In genomic region chr7:30217277-30217676, GRCm38 (mm10) we compare ENCODE assay signal across 13 mouse cellular contexts. TPM values are rescaled to one million over a fixed set of nuclear protein-coding genes. Genes with fewer than 3 reads are reported as not detected.
DNase-seq lines count a peak whose midpoint lies in the region; ATAC-seq lines count a peak whose summit lies in the region.
"Had no signal": no experiment of that assay in that cellular context is flagged by ENCODE, and none has a peak within 500 bp of the region (broad histone marks: within the 10 kb centered on the region; RNA-seq: fewer than 3 reads in every experiment).

No protein-coding gene starts in this region.

- H3K9ac ChIP-seq in embryonic facial prominence, embryonic 11.5 days (replicated peaks; ENCODE audit: low read length) = no peak overlapping the region
- no peak overlapping the region for H3K9ac ChIP-seq in midbrain, embryonic 11.5 days (ENCODE audit: low read length)
- H3K9ac ChIP-seq in intestine, embryonic 16.5 days (ENCODE audit: low read depth, low read length) = no peak overlapping the region
- H3K9ac ChIP-seq in neural tube, embryonic 12.5 days = no peak overlapping the region
- H3K9ac ChIP-seq: embryonic facial prominence, embryonic 15.5 days; kidney, embryonic 15.5 days had no signal

- WGBS in embryonic facial prominence, embryonic 11.5 days = 74% methylated on average over 2 of the region's 2 CpGs
- 81% methylated on average over 2 of the region's 2 CpGs for WGBS in embryonic facial prominence, embryonic 10.5 days
- 78% methylated on average over 2 of the region's 2 CpGs for WGBS in midbrain, embryonic 11.5 days
- WGBS in midbrain, embryonic 10.5 days = 75% methylated on average over 2 of the region's 2 CpGs
- WGBS in intestine, embryonic 16.5 days = 72% methylated on average over 2 of the region's 2 CpGs
- WGBS in neural tube, embryonic 12.5 days = 77% methylated on average over 2 of the region's 2 CpGs

- ATAC-seq in embryonic facial prominence, embryonic 11.5 days (replicated peaks; ENCODE audit: insufficient number of reproducible peaks, low FRiP score, low TSS enrichment, low read depth) = 0 out of 2 replicates have a peak, but pooled peaks have one; percentile 55
- ATAC-seq in midbrain, embryonic 11.5 days (ENCODE audit: low FRiP score) = peak; percentile 52
- ATAC-seq in intestine, embryonic 16.5 days = peak; percentile 8; the same call in 1 of the 2 replicates
- peak; percentile 45; the same call in 1 of the 2 replicates for ATAC-seq in neural tube, embryonic 12.5 days (ENCODE audit: low FRiP score, low read depth)

- no peaks in the 10 kb centered on the region for H3K27me3 ChIP-seq in embryonic facial prominence, embryonic 11.5 days (ENCODE audit: control insufficient read depth, insufficient read depth, low read length)
- H3K27me3 ChIP-seq in embryonic facial prominence, embryonic 10.5 days (replicated peaks; ENCODE audit: low read depth, poor library complexity, severe bottlenecking) = no peaks in the 10 kb centered on the region
- no peaks in the 10 kb centered on the region for H3K27me3 ChIP-seq in midbrain, embryonic 11.5 days (ENCODE audit: control insufficient read depth, insufficient read depth, low read length)
- no peaks in the 10 kb centered on the region for H3K27me3 ChIP-seq in midbrain, embryonic 10.5 days (ENCODE audit: low read depth, poor library complexity, severe bottlenecking)
- H3K27me3 ChIP-seq in intestine, embryonic 16.5 days (replicated peaks; ENCODE audit: control insufficient read depth, insufficient read depth, low read length) = no peaks in the 10 kb centered on the region
- no peaks in the 10 kb centered on the region for H3K27me3 ChIP-seq in neural tube, embryonic 12.5 days (replicated peaks)
- H3K27me3 ChIP-seq: embryonic facial prominence, embryonic 15.5 days; kidney, embryonic 15.5 days had no signal

- H3K9me3 ChIP-seq in embryonic facial prominence, embryonic 11.5 days (replicated peaks; ENCODE audit: control insufficient read depth, low read length) = no peaks in the 10 kb centered on the region
- H3K9me3 ChIP-seq in embryonic facial prominence, embryonic 10.5 days = 0 out of 2 replicates have a peak, but pooled peaks cover 4% of the 10 kb centered on the region
- no peaks in the 10 kb centered on the region for H3K9me3 ChIP-seq in midbrain, embryonic 11.5 days (ENCODE audit: control insufficient read depth, low read length)
- H3K9me3 ChIP-seq in midbrain, embryonic 10.5 days (replicated peaks) = 0 out of 2 replicates have a peak, but pooled peaks cover 3% of the 10 kb centered on the region
- no peaks in the 10 kb centered on the region for H3K9me3 ChIP-seq in intestine, embryonic 16.5 days (ENCODE audit: control insufficient read depth, low read length)
- H3K9me3 ChIP-seq in neural tube, embryonic 12.5 days = no peaks in the 10 kb centered on the region
- H3K9me3 ChIP-seq: embryonic facial prominence, embryonic 15.5 days; kidney, embryonic 15.5 days had no signal

- no peak overlapping the region for H3K4me3 ChIP-seq in embryonic facial prominence, embryonic 11.5 days (ENCODE audit: low read depth, low read length)
- H3K4me3 ChIP-seq in embryonic facial prominence, embryonic 10.5 days = no peak overlapping the region
- H3K4me3 ChIP-seq in midbrain, embryonic 11.5 days (ENCODE audit: low read depth, low read length) = no peak overlapping the region
- H3K4me3 ChIP-seq in midbrain, embryonic 10.5 days = no peak overlapping the region
- no peak overlapping the region for H3K4me3 ChIP-seq in intestine, embryonic 16.5 days (ENCODE audit: low read length)
- H3K4me3 ChIP-seq in neural tube, embryonic 12.5 days = no peak overlapping the region

- H3K4me2 ChIP-seq in embryonic facial prominence, embryonic 11.5 days (ENCODE audit: low read depth, low read length) = no peak overlapping the region
- no peak overlapping the region for H3K4me2 ChIP-seq in midbrain, embryonic 11.5 days
- no peak overlapping the region for H3K4me2 ChIP-seq in intestine, embryonic 16.5 days (ENCODE audit: low read depth, low read length)
- no peak overlapping the region for H3K4me2 ChIP-seq in neural tube, embryonic 12.5 days (replicated peaks)

- DNase-seq in embryonic facial prominence, embryonic 11.5 days (ENCODE audit: low spot score) = no peak
- no peak for DNase-seq in embryonic facial prominence, embryonic 10.5 days (ENCODE audit: low spot score)
- DNase-seq in midbrain, embryonic 11.5 days (ENCODE audit: low spot score, missing footprints) = no peak
- no peak for DNase-seq in midbrain, embryonic 10.5 days (ENCODE audit: low spot score)
- DNase-seq in liver = no peak
- DNase-seq in cerebellum, adult 18-20 months = no peak

- H3K36me3 ChIP-seq in embryonic facial prominence, embryonic 11.5 days (replicated peaks; ENCODE audit: control insufficient read depth, insufficient read depth, low read depth, low read length) = no peaks in the 10 kb centered on the region
- peaks cover 6% of the 10 kb centered on the region for H3K36me3 ChIP-seq in embryonic facial prominence, embryonic 10.5 days (replicated peaks)
- no peaks in the 10 kb centered on the region for H3K36me3 ChIP-seq in midbrain, embryonic 11.5 days (ENCODE audit: control insufficient read depth, insufficient read depth, low read length)
- peaks cover 3% of the 10 kb centered on the region for H3K36me3 ChIP-seq in midbrain, embryonic 10.5 days
- H3K36me3 ChIP-seq in intestine, embryonic 16.5 days (ENCODE audit: control insufficient read depth, insufficient read depth, low read length) = no peaks in the 10 kb centered on the region
- peaks cover 3% of the 10 kb centered on the region; the same call in 1 of the 2 replicates for H3K36me3 ChIP-seq in neural tube, embryonic 12.5 days
- H3K36me3 ChIP-seq: embryonic facial prominence, embryonic 15.5 days; kidney, embryonic 15.5 days had no signal

- no peak overlapping the region for H3K27ac ChIP-seq in embryonic facial prominence, embryonic 11.5 days (replicated peaks; ENCODE audit: low read depth, low read length)
- no peak overlapping the region for H3K27ac ChIP-seq in embryonic facial prominence, embryonic 10.5 days (replicated peaks)
- no peak overlapping the region for H3K27ac ChIP-seq in midbrain, embryonic 11.5 days (ENCODE audit: low read depth, low read length)
- H3K27ac ChIP-seq in midbrain, embryonic 10.5 days (replicated peaks) = no peak overlapping the region
- H3K27ac ChIP-seq in intestine, embryonic 16.5 days (ENCODE audit: low read length) = no peak overlapping the region
- no peak overlapping the region for H3K27ac ChIP-seq in neural tube, embryonic 12.5 days
- H3K27ac ChIP-seq: embryonic facial prominence, embryonic 15.5 days; kidney, embryonic 15.5 days had no signal

- H3K4me1 ChIP-seq in embryonic facial prominence, embryonic 11.5 days (ENCODE audit: control insufficient read depth, insufficient read depth, low read length) = 0 out of 2 replicates have a peak, but pooled peaks cover 2% of the 10 kb centered on the region
- peaks cover 17% of the 10 kb centered on the region for H3K4me1 ChIP-seq in embryonic facial prominence, embryonic 10.5 days
- H3K4me1 ChIP-seq in midbrain, embryonic 11.5 days (ENCODE audit: control insufficient read depth, insufficient read depth, low read length) = peaks cover 7% of the 10 kb centered on the region; the same call in 1 of the 2 replicates
- H3K4me1 ChIP-seq in midbrain, embryonic 10.5 days = peaks cover 24% of the 10 kb centered on the region
- peaks cover 11% of the 10 kb centered on the region for H3K4me1 ChIP-seq in intestine, embryonic 16.5 days (ENCODE audit: control insufficient read depth, insufficient read depth, low read length)
- peaks cover 6% of the 10 kb centered on the region; the same call in 1 of the 2 replicates for H3K4me1 ChIP-seq in neural tube, embryonic 12.5 days

RNA-seq across cellular contexts. Expression of gene Polr2i, which starts 14.5 kb away (rescaled TPM):
- polyA plus RNA-seq in embryonic facial prominence, embryonic 11.5 days (2014; fragmentation: Nextera tagmentation; extraction: Ambion mirVana) = 166 and 177 TPM in 2 replicates
- 174 and 177 TPM in 2 replicates for polyA plus RNA-seq in embryonic facial prominence, embryonic 10.5 days (2016; fragmentation: Nextera tagmentation; extraction: Ambion mirVana)
- 149 and 163 TPM in 2 replicates for polyA plus RNA-seq in midbrain, embryonic 11.5 days (2014; fragmentation: Nextera tagmentation; extraction: Ambion mirVana)
- polyA plus RNA-seq in midbrain, embryonic 10.5 days (2016; fragmentation: Nextera tagmentation; extraction: Ambion mirVana) = 155 and 162 TPM in 2 replicates
- 99.2 and 103 TPM in 2 replicates for polyA plus RNA-seq in intestine, embryonic 16.5 days (2015; fragmentation: Nextera tagmentation; extraction: Ambion mirVana)
- 156 and 166 TPM in 2 replicates for polyA plus RNA-seq in neural tube, embryonic 12.5 days (2016; fragmentation: Nextera tagmentation; extraction: Ambion mirVana)

RNA-seq across cellular contexts. Expression of gene Tbcb, which starts 14.8 kb away (rescaled TPM):
- polyA plus RNA-seq in embryonic facial prominence, embryonic 11.5 days (2014; fragmentation: Nextera tagmentation; extraction: Ambion mirVana) = 245 and 256 TPM in 2 replicates
- 270 and 275 TPM in 2 replicates for polyA plus RNA-seq in embryonic facial prominence, embryonic 10.5 days (2016; fragmentation: Nextera tagmentation; extraction: Ambion mirVana)
- polyA plus RNA-seq in midbrain, embryonic 11.5 days (2014; fragmentation: Nextera tagmentation; extraction: Ambion mirVana) = 255 and 260 TPM in 2 replicates
- 274 and 283 TPM in 2 replicates for polyA plus RNA-seq in midbrain, embryonic 10.5 days (2016; fragmentation: Nextera tagmentation; extraction: Ambion mirVana)
- 139 and 142 TPM in 2 replicates for polyA plus RNA-seq in intestine, embryonic 16.5 days (2015; fragmentation: Nextera tagmentation; extraction: Ambion mirVana)
- 292 and 299 TPM in 2 replicates for polyA plus RNA-seq in neural tube, embryonic 12.5 days (2016; fragmentation: Nextera tagmentation; extraction: Ambion mirVana)

RNA-seq across cellular contexts. Expression of gene Ovol3, which starts 18.2 kb away (rescaled TPM):
- not detected in 2 replicates for polyA plus RNA-seq in embryonic facial prominence, embryonic 11.5 days (2014; fragmentation: Nextera tagmentation; extraction: Ambion mirVana)
- not detected in 2 replicates for polyA plus RNA-seq in embryonic facial prominence, embryonic 10.5 days (2016; fragmentation: Nextera tagmentation; extraction: Ambion mirVana)
- polyA plus RNA-seq in midbrain, embryonic 11.5 days (2014; fragmentation: Nextera tagmentation; extraction: Ambion mirVana) = not detected in 2 replicates
- polyA plus RNA-seq in midbrain, embryonic 10.5 days (2016; fragmentation: Nextera tagmentation; extraction: Ambion mirVana) = not detected in 2 replicates
- polyA plus RNA-seq in intestine, embryonic 16.5 days (2015; fragmentation: Nextera tagmentation; extraction: Ambion mirVana) = not detected in 2 replicates
- not detected in 2 replicates for polyA plus RNA-seq in neural tube, embryonic 12.5 days (2016; fragmentation: Nextera tagmentation; extraction: Ambion mirVana)
- polyA plus RNA-seq: heart, postnatal 0 days; kidney, embryonic 15.5 days; lung, adult 2 months; small intestine, adult 2 months had no signal

RNA-seq across cellular contexts. Expression of gene Capns1, which starts 18.7 kb away (rescaled TPM):
- polyA plus RNA-seq in embryonic facial prominence, embryonic 11.5 days (2014; fragmentation: Nextera tagmentation; extraction: Ambion mirVana) = 56.8 and 56.9 TPM in 2 replicates
- polyA plus RNA-seq in embryonic facial prominence, embryonic 10.5 days (2016; fragmentation: Nextera tagmentation; extraction: Ambion mirVana) = 54.8 and 61.9 TPM in 2 replicates
- 39.0 and 43.9 TPM in 2 replicates for polyA plus RNA-seq in midbrain, embryonic 11.5 days (2014; fragmentation: Nextera tagmentation; extraction: Ambion mirVana)
- polyA plus RNA-seq in midbrain, embryonic 10.5 days (2016; fragmentation: Nextera tagmentation; extraction: Ambion mirVana) = 52.1 and 55.5 TPM in 2 replicates
- polyA plus RNA-seq in intestine, embryonic 16.5 days (2015; fragmentation: Nextera tagmentation; extraction: Ambion mirVana) = 80.2 and 86.9 TPM in 2 replicates
- polyA plus RNA-seq in neural tube, embryonic 12.5 days (2016; fragmentation: Nextera tagmentation; extraction: Ambion mirVana) = 73.3 and 78.3 TPM in 2 replicates

RNA-seq across cellular contexts. Expression of gene Cox7a1, which starts 33.3 kb away (rescaled TPM):
- polyA plus RNA-seq in embryonic facial prominence, embryonic 11.5 days (2014; fragmentation: Nextera tagmentation; extraction: Ambion mirVana) = 2.4 and 3.0 TPM in 2 replicates
- polyA plus RNA-seq in embryonic facial prominence, embryonic 10.5 days (2016; fragmentation: Nextera tagmentation; extraction: Ambion mirVana) = 2.5 and 4.2 TPM in 2 replicates
- 3.5 and 4.1 TPM in 2 replicates for polyA plus RNA-seq in midbrain, embryonic 11.5 days (2014; fragmentation: Nextera tagmentation; extraction: Ambion mirVana)
- 4.1 and 7.2 TPM in 2 replicates for polyA plus RNA-seq in midbrain, embryonic 10.5 days (2016; fragmentation: Nextera tagmentation; extraction: Ambion mirVana)
- polyA plus RNA-seq in intestine, embryonic 16.5 days (2015; fragmentation: Nextera tagmentation; extraction: Ambion mirVana) = 41.5 and 50.1 TPM in 2 replicates
- 2.9 and 5.8 TPM in 2 replicates for polyA plus RNA-seq in neural tube, embryonic 12.5 days (2016; fragmentation: Nextera tagmentation; extraction: Ambion mirVana)
